Mouse (Mus musculus) erythroblast, embryonic 14.5 days (primary cell): ENCODE results near the gene Smg6.

ENCODE experiments used
- GATA1 ChIP-seq: IDR thresholded peaks from 2 replicates; pipeline ENCODE4 v1.6.1; 2012; ENCODE audit warnings: low read length, inconsistent platforms, mixed read lengths
- TAL1 ChIP-seq: IDR thresholded peaks from 3 replicates; pipeline ENCODE4 v1.6.1; 2012; ENCODE audit warnings: low read length, inconsistent platforms, mixed read lengths

DNA sequence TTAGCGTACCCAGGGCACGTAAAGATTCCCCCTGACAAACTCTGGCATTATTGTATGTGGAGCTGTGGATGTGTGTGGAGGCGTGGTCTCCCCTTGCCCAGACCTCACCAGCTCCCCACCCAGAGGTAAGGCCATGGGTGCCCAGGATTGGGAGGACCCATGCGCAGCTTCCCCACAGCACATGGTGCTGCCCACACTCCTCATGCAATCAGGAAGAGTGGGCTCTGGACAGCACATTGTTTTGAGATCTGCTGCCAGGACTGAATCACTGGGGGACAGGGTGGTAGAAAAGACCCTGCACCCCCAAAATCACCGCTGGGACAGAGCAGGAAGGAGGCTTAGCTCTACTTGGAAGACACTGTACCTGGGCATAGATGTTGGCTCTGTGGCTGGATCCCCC, 258.9 kb downstream of the Smg6 start:
- TF ChIP-seq GATA1: no peak
- no peak for TF ChIP-seq TAL1
